Mouse (Mus musculus) heart, adult 18-20 months (tissue): ENCODE measurements around the gene Pigyl. TPM values are rescaled to one million over a fixed set of nuclear protein-coding genes. Genes with fewer than 3 reads are reported as not detected.
A peak's percentile ranks its signal among the peaks of the same experiment; 100 is the strongest.

ENCODE experiments used
- DNase-seq, 2 experiments: peaks; one replicate each; pipeline ENCODE4 v3.0.0; 2021 to 2022; ENCODE audit warnings: mixed read lengths in 1 of 2
- microRNA-seq, 2 experiments: library from miRNA; unstranded; fragments of <30 nt; microRNA quantifications; one replicate each; pipeline ENCODE4 v1.2.0; 2022
- total RNA-seq, 2 experiments: library from RNA; stranded (reverse); gene quantifications; 2 replicates each; pipeline ENCODE4 v1.2.3; 2021

The Pigyl gene
- total RNA-seq, 2 experiments from 2014 or later = 43.8 to 55.1 TPM

DNA sequence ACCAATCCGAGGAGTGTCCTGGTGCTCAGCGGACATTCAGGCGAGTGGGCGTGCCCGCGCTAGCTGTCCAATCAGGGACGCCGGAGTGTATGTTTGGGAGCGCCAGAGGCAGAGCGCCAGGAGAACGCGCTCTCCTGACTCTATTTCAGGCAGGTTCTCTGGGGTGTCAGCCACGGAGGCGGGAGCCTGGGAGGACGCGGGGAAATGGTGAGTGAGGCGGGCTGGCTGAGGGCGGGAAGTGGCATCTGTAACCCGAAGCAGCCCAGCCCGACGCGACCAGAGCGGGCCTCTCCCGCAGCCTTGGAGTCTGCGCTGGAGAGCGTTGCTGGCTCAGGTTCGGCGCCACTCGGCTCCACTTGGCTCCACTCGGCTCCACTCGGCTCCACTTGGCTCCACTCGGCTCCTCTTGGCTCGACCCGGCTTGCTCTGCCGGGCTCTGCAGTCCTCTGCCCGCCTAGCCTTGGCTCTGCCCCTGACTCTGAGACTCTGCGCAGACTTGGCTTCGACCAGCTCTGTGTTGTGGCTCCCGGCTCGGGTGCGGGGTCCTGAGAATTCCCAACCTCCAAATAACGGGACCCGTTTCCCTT, 31.5 kb downstream of the Pigyl start, which contains the start of gene Zfp872:
Gene Zfp872 (plus strand): TSS at position 66 of the 587 bp plus-strand sequence.
- DNase-seq = peak; percentile 24 to 42

DNA sequence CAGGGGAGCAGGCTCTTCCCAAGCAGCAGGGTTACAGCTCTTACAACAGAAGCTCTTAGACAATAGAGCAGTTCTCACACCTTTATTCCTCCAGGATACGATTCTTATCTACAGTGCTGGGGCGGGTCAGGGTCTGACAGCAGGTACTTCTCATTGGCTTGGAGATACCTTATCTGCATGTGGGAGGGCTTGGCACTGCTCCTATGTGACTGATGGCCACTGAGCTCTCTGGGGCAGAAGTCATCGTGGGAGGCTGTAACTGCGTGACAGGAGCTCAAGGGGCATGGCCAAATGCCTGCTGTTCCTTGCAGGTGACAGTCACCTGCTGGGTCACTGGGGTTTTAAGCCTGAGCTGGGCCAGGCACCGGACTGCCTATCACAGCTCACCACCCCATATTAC, 39.8 kb downstream of the Pigyl start:
- DNase-seq = no peak

Small RNA genes lying within 50 kb of the gene (microRNA-seq; reads per million reads assigned to microRNA genes)
- gene Mir7084 = 0.38 to 1.1 reads per million in 2 experiments

Other genes starting within 250 kb of the Pigyl start
- gene Rab3d, start 238.7 kb upstream of the Pigyl start, total RNA-seq = 10 to 100 TPM; 16.2 to 18.2 TPM
- 1 to 10 TPM; 3.7 to 6.0 TPM for gene Ccdc159, start 229.4 kb upstream of the Pigyl start, total RNA-seq
- 10 to 100 TPM; 72.7 to 81.2 TPM for gene Tmem205, start 229.3 kb upstream of the Pigyl start, total RNA-seq
- gene Plppr2, start 219.8 kb upstream of the Pigyl start, total RNA-seq = 1 to 10 TPM; 2.4 to 3.0 TPM
- 1 to 10 TPM; 7.6 to 7.8 TPM for gene Swsap1, start 201.1 kb upstream of the Pigyl start, total RNA-seq
- 1 to 10 TPM in 1 of 2 experiments, under 1 TPM in 1; 0.84 to 2.1 TPM for gene Epor, start 193.3 kb upstream of the Pigyl start, total RNA-seq
- 1 to 10 TPM; 4.8 to 7.1 TPM for gene Rgl3, start 167.4 kb upstream of the Pigyl start, total RNA-seq
- under 1 TPM in 1 of 2 experiments, not detected in 1; 0.31 TPM for gene Ccdc151, start 154.2 kb upstream of the Pigyl start, total RNA-seq
- 10 to 100 TPM; 58.7 to 64.6 TPM for gene Prkcsh, start 154.0 kb upstream of the Pigyl start, total RNA-seq
- under 1 TPM in 1 of 2 experiments, not detected in 1; 0.26 TPM for gene Elavl3, start 104.8 kb upstream of the Pigyl start, total RNA-seq
- under 1 TPM in 1 of 2 experiments, not detected in 1; 0.55 TPM for gene Gm49318, start 85.6 kb upstream of the Pigyl start, total RNA-seq
- gene Zfp653, start 85.5 kb upstream of the Pigyl start, total RNA-seq = 1 to 10 TPM; 3.8 to 3.9 TPM
- gene Ecsit, start 71.4 kb upstream of the Pigyl start, total RNA-seq = 100 to 1,000 TPM; 105 to 108 TPM
- 1 to 10 TPM; 7.1 to 9.8 TPM for gene Cnn1, start 57.6 kb upstream of the Pigyl start, total RNA-seq
- 10 to 100 TPM; 35.2 to 36.2 TPM for gene Elof1, start 39.7 kb upstream of the Pigyl start, total RNA-seq
- gene Acp5, start 21.1 kb upstream of the Pigyl start, total RNA-seq = 10 to 100 TPM in 1 of 2 experiments, 1 to 10 TPM in 1; 1.9 to 12.3 TPM
- gene Zfp872, start 31.2 kb downstream of the Pigyl start, total RNA-seq = under 1 TPM; 0.13 to 0.15 TPM
- gene Zfp809, start 68.9 kb downstream of the Pigyl start, total RNA-seq = 10 to 100 TPM; 22.6 to 24.1 TPM
- under 1 TPM; 0.15 to 0.21 TPM for gene Zfp599, start 103.0 kb downstream of the Pigyl start, total RNA-seq
- 1 to 10 TPM; 4.7 to 5.5 TPM for gene Zfp810, start 150.8 kb downstream of the Pigyl start, total RNA-seq
- 1 to 10 TPM; 1.6 TPM for gene Anln, start 232.3 kb downstream of the Pigyl start, total RNA-seq